Mouse (Mus musculus): Measurements from ENCODE around the gene Gm11034. TPM values are rescaled to one million over a fixed set of nuclear protein-coding genes. Genes with fewer than 3 reads are reported as not detected.
A peak's percentile ranks its signal among the peaks of the same experiment; 100 is the strongest.

The Gm11034 gene
- polyA plus RNA-seq, 1 experiment: not detected

DNA sequence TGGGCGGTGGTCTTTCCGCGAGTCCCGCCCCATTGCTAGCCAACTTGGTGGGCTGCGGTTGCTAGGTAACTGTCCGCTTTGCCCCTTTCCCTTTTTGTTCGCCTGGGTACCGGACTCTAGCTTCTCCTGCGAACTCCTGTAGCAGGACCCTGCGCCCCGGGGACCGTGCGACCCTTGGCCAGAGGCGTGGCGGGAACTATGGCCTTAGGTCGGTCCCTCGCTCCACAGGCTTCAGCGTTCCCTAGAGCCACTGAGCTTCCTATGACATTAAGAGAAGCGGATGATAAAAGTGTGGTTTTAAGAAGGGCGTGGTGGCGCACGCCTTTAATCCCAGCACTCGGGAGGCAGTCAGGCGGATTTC is 26.9 kb upstream of the Gm11034 start:
- Histone ChIP-seq H3K79me3 (ENCODE audit: low read depth) (peaks cover 26% of the 10 kb centered on the region), H3K36me3 (ENCODE audit: control insufficient read depth, insufficient read depth) (no peaks in the 10 kb centered on the region), H3K4me3 (ENCODE audit: insufficient read depth, poor library complexity, severe bottlenecking) (peak overlapping the region; percentile 69), H3ac (ENCODE audit: control insufficient read depth, insufficient read length, low read depth) (peak overlapping the region; percentile 97), H3K27me3 (ENCODE audit: control insufficient read depth, insufficient read depth, insufficient read length) (no peaks in the 10 kb centered on the region), H3K79me2 (ENCODE audit: control insufficient read depth, insufficient read depth) (peaks cover 39% of the 10 kb centered on the region)
- no peak for TF ChIP-seq MYOG (IDR thresholded peaks at IDR 0.05; ENCODE audit: control insufficient read depth, extremely low read depth, insufficient read length)
- no peak for TF ChIP-seq CEBPB (IDR thresholded peaks at IDR 0.05; ENCODE audit: low read depth)
- no peak for TF ChIP-seq MAX (IDR thresholded peaks at IDR 0.05)
- TF ChIP-seq FOSL1 (IDR thresholded peaks at IDR 0.05; ENCODE audit: insufficient read depth, low read length, poor library complexity, severe bottlenecking): no peak
- no peak for TF ChIP-seq USF1 (IDR thresholded peaks at IDR 0.05; ENCODE audit: low read depth)
- TF ChIP-seq CTCF (IDR thresholded peaks at IDR 0.05; ENCODE audit: control insufficient read depth, insufficient read depth, insufficient read length): no peak
- no peak for TF ChIP-seq MYOD1 (IDR thresholded peaks at IDR 0.05; ENCODE audit: control insufficient read depth, insufficient read length, low read depth)

DNA sequence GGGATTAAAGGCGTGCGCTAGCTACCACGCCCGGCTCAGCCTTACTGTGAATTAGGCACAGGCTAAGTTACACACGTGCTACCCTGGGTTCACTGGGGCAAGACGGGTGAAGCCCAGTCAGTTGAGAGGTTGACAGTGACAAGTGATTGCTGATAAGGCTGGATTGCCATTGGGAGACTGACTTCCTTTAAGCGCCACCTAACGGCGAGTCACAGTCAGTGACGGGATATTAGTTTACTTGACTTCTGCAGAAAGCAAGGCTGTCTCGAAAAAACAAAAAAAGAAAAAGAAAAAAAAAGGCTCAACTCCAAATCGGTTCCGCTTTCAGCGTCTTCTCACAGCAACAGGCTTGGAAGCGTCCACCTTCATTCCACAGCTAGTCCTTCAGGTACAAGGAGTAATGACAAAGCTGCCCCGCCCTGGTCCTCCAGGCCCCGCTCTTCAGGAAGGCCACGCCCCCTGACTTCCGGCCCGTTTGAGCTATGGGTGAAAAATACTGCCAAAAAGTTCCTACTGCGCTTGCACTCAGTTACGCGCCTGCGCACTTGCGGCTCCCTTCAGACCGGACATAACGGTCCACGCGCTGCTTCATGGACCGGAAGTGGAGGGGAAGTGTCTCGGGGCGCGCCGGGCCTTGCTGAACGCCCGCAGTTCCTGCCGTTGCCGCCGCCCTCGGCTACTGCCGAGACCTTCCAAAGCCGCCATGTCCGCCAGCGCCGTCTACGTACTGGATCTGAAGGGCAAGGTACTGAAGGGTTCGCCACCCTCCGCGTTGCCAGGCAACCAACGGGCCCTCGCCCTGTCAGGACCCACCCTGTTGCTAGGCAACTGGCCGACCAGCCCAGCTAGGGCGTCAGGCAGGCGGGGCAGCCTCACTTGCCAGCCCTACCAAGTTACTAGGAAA is 26.3 kb upstream of the Gm11034 start, which contains the start of gene Ap1m1:
Gene Ap1m1, plus strand, starts transcription at position 520 of the 904 bp plus-strand sequence.
- TF ChIP-seq CEBPB (IDR thresholded peaks at IDR 0.05; ENCODE audit: low read depth): no peak
- peak; percentile 39 for TF ChIP-seq CTCF (IDR thresholded peaks at IDR 0.05; ENCODE audit: control insufficient read depth, insufficient read depth, insufficient read length)
- TF ChIP-seq MYOD1 (IDR thresholded peaks at IDR 0.05; ENCODE audit: control insufficient read depth, insufficient read length, low read depth): peak; percentile 16
- TF ChIP-seq USF1 (IDR thresholded peaks at IDR 0.05; ENCODE audit: low read depth): no peak
- peak; percentile 75 for TF ChIP-seq MAX (IDR thresholded peaks at IDR 0.05)
- no peak for TF ChIP-seq FOSL1 (IDR thresholded peaks at IDR 0.05; ENCODE audit: insufficient read depth, low read length, poor library complexity, severe bottlenecking)
- no peaks in the 10 kb centered on the region for H3K27me3 ChIP-seq (ENCODE audit: control insufficient read depth, insufficient read depth, insufficient read length)
- H3K4me3 ChIP-seq (ENCODE audit: insufficient read depth, poor library complexity, severe bottlenecking): peak within 1 kb of the TSS; percentile 69
- no peaks in the 10 kb centered on the region for H3K36me3 ChIP-seq (ENCODE audit: control insufficient read depth, insufficient read depth)
- peaks cover 26% of the 10 kb centered on the region for H3K79me3 ChIP-seq (ENCODE audit: low read depth)
- H3K79me2 ChIP-seq (ENCODE audit: control insufficient read depth, insufficient read depth): peaks cover 39% of the 10 kb centered on the region
- H3ac ChIP-seq (ENCODE audit: control insufficient read depth, insufficient read length, low read depth): peak within 1 kb of the TSS; percentile 97

DNA sequence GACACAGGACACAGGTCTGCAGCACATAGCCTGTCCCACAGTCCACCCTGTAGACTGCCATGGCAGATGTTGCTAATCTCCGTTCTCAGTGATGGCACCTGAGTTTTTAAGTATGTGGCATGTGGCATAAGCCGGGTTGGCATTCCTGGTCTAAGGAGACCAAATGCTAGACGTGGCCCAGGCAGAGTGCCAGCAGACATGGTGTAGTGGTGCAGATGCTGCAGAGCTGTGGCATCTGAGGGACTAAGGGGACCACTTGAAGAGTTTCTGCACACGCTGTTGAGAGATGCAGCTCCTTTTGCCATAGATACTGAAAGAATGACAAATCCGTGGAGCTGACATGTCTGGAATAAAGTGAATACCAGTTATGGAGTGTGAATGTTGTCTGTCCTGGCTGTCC is 9.2 kb upstream of the Gm11034 start:
- peaks cover 27% of the 10 kb centered on the region for H3K79me2 ChIP-seq (ENCODE audit: control insufficient read depth, insufficient read depth)
- H3K27me3 ChIP-seq (ENCODE audit: control insufficient read depth, insufficient read depth, insufficient read length): no peaks in the 10 kb centered on the region
- TF ChIP-seq MYOG (IDR thresholded peaks at IDR 0.05; ENCODE audit: control insufficient read depth, extremely low read depth, insufficient read length) (no peak), CEBPB (IDR thresholded peaks at IDR 0.05; ENCODE audit: low read depth) (no peak), MAX (IDR thresholded peaks at IDR 0.05) (no peak), CTCF (IDR thresholded peaks at IDR 0.05; ENCODE audit: control insufficient read depth, insufficient read depth, insufficient read length) (no peak), USF1 (IDR thresholded peaks at IDR 0.05; ENCODE audit: low read depth) (no peak)
- H3ac ChIP-seq (ENCODE audit: control insufficient read depth, insufficient read length, low read depth): no peak overlapping the region
- peaks cover 20% of the 10 kb centered on the region for H3K36me3 ChIP-seq (ENCODE audit: control insufficient read depth, insufficient read depth)
- no peak overlapping the region for H3K4me3 ChIP-seq (ENCODE audit: insufficient read depth, poor library complexity, severe bottlenecking)
- peaks cover 20% of the 10 kb centered on the region for H3K79me3 ChIP-seq (ENCODE audit: low read depth)

DNA sequence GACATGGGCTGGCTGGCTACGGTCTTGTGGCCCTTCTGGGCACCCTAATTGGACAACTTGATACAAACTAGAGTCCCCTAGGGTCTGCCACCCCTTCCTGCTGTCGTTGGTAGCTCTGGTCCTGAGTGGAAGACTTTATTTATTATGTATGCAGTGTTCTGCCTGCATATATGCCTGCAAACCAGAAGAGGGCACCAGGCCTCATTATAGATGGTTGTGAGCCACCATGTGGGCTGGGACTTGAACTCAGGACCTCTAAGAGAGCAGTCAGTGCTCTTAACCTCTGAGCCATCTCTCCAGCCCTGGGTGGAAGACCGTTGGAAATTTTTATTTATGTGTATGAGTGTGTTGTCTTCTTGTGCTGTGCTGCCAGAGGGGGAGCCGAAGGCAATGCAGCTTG is 7.3 kb upstream of the Gm11034 start:
- no peak overlapping the region for H3ac ChIP-seq (ENCODE audit: control insufficient read depth, insufficient read length, low read depth)
- peaks cover 20% of the 10 kb centered on the region for H3K36me3 ChIP-seq (ENCODE audit: control insufficient read depth, insufficient read depth)
- TF ChIP-seq CTCF (IDR thresholded peaks at IDR 0.05; ENCODE audit: control insufficient read depth, insufficient read depth, insufficient read length): no peak
- no peak for TF ChIP-seq MAX (IDR thresholded peaks at IDR 0.05)
- TF ChIP-seq USF1 (IDR thresholded peaks at IDR 0.05; ENCODE audit: low read depth): no peak
- no peak for TF ChIP-seq MYOG (IDR thresholded peaks at IDR 0.05; ENCODE audit: control insufficient read depth, extremely low read depth, insufficient read length)
- TF ChIP-seq FOSL1 (IDR thresholded peaks at IDR 0.05; ENCODE audit: insufficient read depth, low read length, poor library complexity, severe bottlenecking): no peak
- TF ChIP-seq CEBPB (IDR thresholded peaks at IDR 0.05; ENCODE audit: low read depth): no peak
- no peak for TF ChIP-seq MYOD1 (IDR thresholded peaks at IDR 0.05; ENCODE audit: control insufficient read depth, insufficient read length, low read depth)
- peak overlapping the region; percentile 82 for H3K4me3 ChIP-seq (ENCODE audit: insufficient read depth, poor library complexity, severe bottlenecking)
- H3K27me3 ChIP-seq (ENCODE audit: control insufficient read depth, insufficient read depth, insufficient read length): no peaks in the 10 kb centered on the region
- peaks cover 27% of the 10 kb centered on the region for H3K79me2 ChIP-seq (ENCODE audit: control insufficient read depth, insufficient read depth)
- H3K79me3 ChIP-seq (ENCODE audit: low read depth): peaks cover 20% of the 10 kb centered on the region

DNA sequence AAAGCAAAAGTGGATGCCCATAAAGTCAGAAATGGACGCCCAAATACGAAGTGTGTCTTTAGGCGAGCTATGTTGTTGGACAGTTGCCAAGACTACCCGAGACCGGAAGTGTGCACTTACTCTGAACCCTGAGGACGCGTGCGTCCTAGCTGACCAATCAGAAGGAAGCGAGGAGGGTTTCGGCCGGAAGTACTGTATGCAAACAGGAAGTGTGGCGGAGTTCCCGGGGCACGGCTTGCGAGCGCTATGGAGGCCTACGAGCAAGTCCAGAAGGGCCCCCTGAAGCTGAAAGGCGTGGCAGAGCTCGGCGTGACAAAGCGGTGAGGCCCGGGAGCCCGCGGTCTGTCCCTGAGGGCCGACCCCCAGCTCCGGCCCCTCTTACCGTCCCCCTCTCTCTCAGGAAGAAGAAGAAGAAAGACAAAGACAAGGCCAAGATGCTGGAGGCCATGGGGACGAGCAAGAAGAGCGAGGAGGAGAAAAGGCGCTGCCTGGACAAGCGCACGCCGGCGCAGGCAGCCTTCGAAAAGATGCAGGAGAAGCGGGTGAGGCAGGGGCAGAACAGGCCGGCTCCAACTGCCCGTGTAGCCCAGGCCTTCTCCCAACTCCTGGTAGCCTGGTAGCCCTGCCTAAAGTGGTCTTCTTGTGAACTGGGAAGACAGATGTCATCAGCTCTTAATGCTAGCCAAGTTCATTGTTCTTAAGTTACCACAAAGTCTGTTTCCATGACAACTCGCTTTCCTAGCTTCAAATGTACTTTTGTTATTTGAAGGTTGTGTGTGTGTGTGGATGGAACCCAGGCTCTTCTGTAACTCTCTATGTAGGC is 6.3 kb upstream of the Gm11034 start, which contains the start of gene Fam32a:
Gene Fam32a, plus strand, starts transcription at position 190 of the 823 bp plus-strand sequence.
- H3K27me3 ChIP-seq (ENCODE audit: control insufficient read depth, insufficient read depth, insufficient read length): peaks cover 7% of the 10 kb centered on the region
- peaks cover 20% of the 10 kb centered on the region for H3K36me3 ChIP-seq (ENCODE audit: control insufficient read depth, insufficient read depth)
- TF ChIP-seq CEBPB (IDR thresholded peaks at IDR 0.05; ENCODE audit: low read depth) (no peak), MAX (IDR thresholded peaks at IDR 0.05) (peak; percentile 32)
- peak within 1 kb of the TSS; percentile 80 for H3ac ChIP-seq (ENCODE audit: control insufficient read depth, insufficient read length, low read depth)
- H3K4me3 ChIP-seq (ENCODE audit: insufficient read depth, poor library complexity, severe bottlenecking): peak within 1 kb of the TSS; percentile 82
- peaks cover 27% of the 10 kb centered on the region for H3K79me2 ChIP-seq (ENCODE audit: control insufficient read depth, insufficient read depth)
- peaks cover 20% of the 10 kb centered on the region for H3K79me3 ChIP-seq (ENCODE audit: low read depth)

All from C2C12 (cell line).